Mouse (Mus musculus) MEL (cell line): ENCODE measurements around the gene Mitf. TPM values are rescaled to one million over a fixed set of nuclear protein-coding genes. Genes with fewer than 3 reads are reported as not detected.

Experiments used
- DNase-seq: peaks from one replicate; pipeline ENCODE4 v3.0.0; 2011; ENCODE audit warnings: low read depth, low spot score
- H3K27ac ChIP-seq: 2 replicates; pipeline ENCODE4 v1.5.1; 2012; ENCODE audit warnings: low read depth, mild to moderate bottlenecking, control low read depth, low read length, moderate library complexity; ENCODE audit not compliant: control insufficient read depth
- H3K27me3 ChIP-seq, 2 experiments: fragments of 150-350 bp in 1 of 2; sonication (generic) in 1 of 2; 2 replicates each; pipeline ENCODE4 v1.6.1; 2012; ENCODE audit warnings: low read length in 2 of 2, mild to moderate bottlenecking in 2 of 2, improper control_type of control experiment in 1 of 2, moderate library complexity in 1 of 2; ENCODE audit not compliant: insufficient read depth in 2 of 2, control insufficient read depth in 1 of 2
- H3K36me3 ChIP-seq, 2 experiments: 2 replicates each; pipeline ENCODE4 v1.6.1; 2012 to 2014; ENCODE audit warnings: low read length in 2 of 2, improper control_type of control experiment in 1 of 2, inconsistent platforms in 1 of 2, mild to moderate bottlenecking in 1 of 2; ENCODE audit not compliant: insufficient read depth in 2 of 2, control insufficient read depth in 1 of 2
- H3K4me1 ChIP-seq, 2 experiments: fragments of 150-350 bp in 1 of 2; sonication (generic) in 1 of 2; 2 replicates each; pipeline ENCODE4 v1.6.1; 2012; ENCODE audit warnings: low read length in 2 of 2, improper control_type of control experiment in 1 of 2, mild to moderate bottlenecking in 1 of 2; ENCODE audit not compliant: insufficient read depth in 2 of 2, control insufficient read depth in 1 of 2
- H3K4me3 ChIP-seq, 2 experiments: fragments of 150-350 bp in 1 of 2; sonication (generic) in 1 of 2; 2 replicates each; pipeline ENCODE4 v1.5.1; 2012; ENCODE audit warnings: low read depth in 2 of 2, low read length in 2 of 2, mild to moderate bottlenecking in 2 of 2, moderate library complexity in 2 of 2, control low read depth in 1 of 2, improper control_type of control experiment in 1 of 2; ENCODE audit not compliant: control insufficient read depth in 1 of 2, insufficient read depth in 1 of 2
- H3K79me2 ChIP-seq: 2 replicates; pipeline ENCODE4 v1.6.1; 2012; ENCODE audit warnings: mild to moderate bottlenecking, low read length, moderate library complexity; ENCODE audit not compliant: control insufficient read depth, poor library complexity, insufficient read depth
- H3K9ac ChIP-seq: 2 replicates; pipeline ENCODE4 v1.6.1; 2012; ENCODE audit warnings: low read depth, mild to moderate bottlenecking, control low read depth, low read length, moderate library complexity; ENCODE audit not compliant: control insufficient read depth, poor library complexity, severe bottlenecking
- H3K9me3 ChIP-seq: fragments of 150-350 bp; sonication (generic); replicated peaks from 2 replicates; pipeline ENCODE4 v1.6.1; 2012; ENCODE audit warnings: mild to moderate bottlenecking, low read length, improper control_type of control experiment, moderate library complexity; ENCODE audit not compliant: insufficient read depth
- CHD1 ChIP-seq: IDR thresholded peaks from 2 replicates; pipeline ENCODE4 v1.6.1; 2012; ENCODE audit warnings: low read depth, mild to moderate bottlenecking, inconsistent platforms, low read length, improper control_type of control experiment
- CHD2 ChIP-seq: IDR thresholded peaks from 2 replicates; pipeline ENCODE4 v1.6.1; 2011; ENCODE audit warnings: low read length, improper control_type of control experiment
- CTCF ChIP-seq, 3 experiments: IDR thresholded peaks in 2 of 3; conservative IDR thresholded peaks in 1 of 3; 2 replicates each; pipeline ENCODE4 v1.5.1; 2011 to 2012; ENCODE audit warnings: low read length in 3 of 3, low read depth in 2 of 3, mild to moderate bottlenecking in 2 of 3, improper control_type of control experiment in 1 of 3, inconsistent platforms in 1 of 3, mixed read lengths in 1 of 3, moderate library complexity in 1 of 3; ENCODE audit not compliant: control insufficient read depth in 1 of 3, insufficient read depth in 1 of 3, poor library complexity in 1 of 3, severe bottlenecking in 1 of 3
- E2F4 ChIP-seq: IDR thresholded peaks from 2 replicates; pipeline ENCODE4 v1.6.1; 2011; ENCODE audit warnings: low read depth, low read length, improper control_type of control experiment, borderline replicate concordance
- EP300 ChIP-seq, 2 experiments: IDR thresholded peaks; 2 replicates each; pipeline ENCODE4 v1.6.1; 2011; ENCODE audit warnings: improper control_type of control experiment in 2 of 2, low read length in 2 of 2, low read depth in 1 of 2, mild to moderate bottlenecking in 1 of 2
- ETS1 ChIP-seq: IDR thresholded peaks from 2 replicates; pipeline ENCODE4 v1.6.1; 2012; ENCODE audit warnings: low read depth, mild to moderate bottlenecking, inconsistent platforms, low read length, improper control_type of control experiment, moderate library complexity
- GABPA ChIP-seq: IDR thresholded peaks from 2 replicates; pipeline ENCODE4 v1.6.1; 2012; ENCODE audit warnings: low read depth, mild to moderate bottlenecking, inconsistent platforms, low read length, improper control_type of control experiment, moderate library complexity
- JUND ChIP-seq: IDR thresholded peaks from 2 replicates; pipeline ENCODE4 v1.6.1; 2011; ENCODE audit warnings: low read depth, mild to moderate bottlenecking, improper control_type of control experiment, low read length
- MAFK ChIP-seq: IDR thresholded peaks from 2 replicates; pipeline ENCODE4 v1.6.1; 2011; ENCODE audit warnings: low read depth, mild to moderate bottlenecking, low read length, improper control_type of control experiment, borderline replicate concordance
- MAX ChIP-seq: IDR thresholded peaks from 2 replicates; pipeline ENCODE4 v1.6.1; 2011; ENCODE audit warnings: low read length, improper control_type of control experiment
- MXI1 ChIP-seq: IDR thresholded peaks from 2 replicates; pipeline ENCODE4 v1.6.1; 2011; ENCODE audit warnings: mild to moderate bottlenecking, low read depth, low read length, improper control_type of control experiment
- MYC ChIP-seq: IDR thresholded peaks from 2 replicates; pipeline ENCODE4 v1.6.1; 2011; ENCODE audit warnings: low read depth, mild to moderate bottlenecking, low read length, improper control_type of control experiment, moderate library complexity
- NELFE ChIP-seq: IDR thresholded peaks from 2 replicates; pipeline ENCODE4 v1.6.1; 2011; ENCODE audit warnings: low read depth, low read length, improper control_type of control experiment
- NRF1 ChIP-seq: IDR thresholded peaks from 2 replicates; pipeline ENCODE4 v1.6.1; 2014; ENCODE audit warnings: low read depth, mild to moderate bottlenecking, inconsistent platforms, low read length, improper control_type of control experiment, moderate library complexity; ENCODE audit not compliant: poor library complexity, insufficient read depth, severe bottlenecking
- POLR2AphosphoS2 ChIP-seq: IDR thresholded peaks from 2 replicates; pipeline ENCODE4 v1.6.1; 2011; ENCODE audit warnings: low read length, improper control_type of control experiment
- RCOR1 ChIP-seq: IDR thresholded peaks from 2 replicates; pipeline ENCODE4 v1.6.1; 2012; ENCODE audit warnings: low read depth, mild to moderate bottlenecking, inconsistent platforms, low read length, improper control_type of control experiment
- SMC3 ChIP-seq: IDR thresholded peaks from 2 replicates; pipeline ENCODE4 v1.6.1; 2011; ENCODE audit warnings: low read depth, low read length, improper control_type of control experiment
- TAL1 ChIP-seq: IDR thresholded peaks from 2 replicates; pipeline ENCODE4 v1.6.1; 2012; ENCODE audit warnings: mild to moderate bottlenecking, inconsistent platforms, low read length, moderate library complexity, mixed read lengths
- TCF12 ChIP-seq: IDR thresholded peaks from 2 replicates; pipeline ENCODE4 v1.6.1; 2014; ENCODE audit warnings: low read depth, mild to moderate bottlenecking, inconsistent platforms, low read length, improper control_type of control experiment, moderate library complexity
- polyA plus RNA-seq, 2 experiments: library from polyadenylated mRNA; stranded (reverse) in 1 of 2; unstranded in 1 of 2; fragments of >175 nt in 1 of 2; fragments of >200 nt in 1 of 2; gene quantifications; 2 replicates each; pipeline versions ENCODE4 v1.2.1 to v1.2.4; 2012; ENCODE audit warnings: low replicate concordance in 2 of 2, low read depth in 1 of 2; ENCODE audit not compliant: insufficient read length in 2 of 2, insufficient read depth in 1 of 2, missing spikeins in 1 of 2
- total RNA-seq: library from RNA; depleted of rRNA; stranded (reverse); fragments of 300-350 nt; gene quantifications from 2 replicates; pipeline ENCODE4 v1.2.3, GENCODE M21; 2012

Mitf gene
- total and polyA plus RNA-seq, 3 experiments = 1.8 to 2.1 TPM; not detected in 1

DNA sequence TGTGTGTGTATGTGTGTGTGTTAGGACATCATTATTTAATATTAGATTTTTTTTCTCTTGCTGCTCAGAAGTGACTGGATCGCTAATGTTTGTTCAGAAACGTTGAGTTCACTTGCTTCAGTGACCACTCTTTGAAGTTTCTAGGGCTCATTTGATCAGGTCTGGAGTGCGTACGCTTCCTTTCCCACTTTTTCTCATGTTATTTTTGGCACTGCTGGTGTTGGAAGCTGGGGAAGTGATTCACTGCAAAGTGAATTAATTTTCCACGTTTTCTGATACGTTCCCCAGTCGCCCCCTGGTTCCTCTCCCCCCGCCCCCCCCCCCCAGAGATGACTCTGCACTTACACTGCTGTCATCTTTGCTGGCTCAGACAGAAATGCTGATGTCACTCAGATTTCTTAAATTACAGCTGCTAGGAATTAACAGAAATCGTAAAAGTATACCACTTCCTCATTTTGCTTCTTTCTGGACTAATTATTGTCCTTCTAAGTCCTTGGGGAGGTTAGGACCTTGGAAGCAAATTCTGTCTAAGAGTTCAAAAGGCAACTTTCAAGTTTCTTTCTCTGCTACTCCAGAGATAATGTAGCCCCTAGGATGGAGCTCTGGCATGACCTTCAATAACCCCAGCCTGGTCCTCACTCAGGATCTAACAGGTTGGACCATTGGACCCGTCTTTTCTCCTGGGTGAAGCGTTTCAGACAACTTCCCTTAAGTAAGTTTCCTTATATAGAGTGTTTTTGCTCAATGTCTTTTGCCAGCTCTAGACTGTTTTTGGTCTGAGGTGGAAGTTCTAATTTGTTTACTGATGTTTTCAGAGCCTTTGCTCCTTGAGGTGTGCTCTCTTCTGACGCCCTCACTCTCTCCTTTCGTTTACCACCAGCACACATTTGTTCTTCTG is 22.2 kb downstream of the Mitf start:
- Histone ChIP-seq H3K27me3 (no peaks in the 10 kb centered on the region), H3K9ac (no peak overlapping the region), H3K4me3 (no peak overlapping the region), H3K9me3 (no peaks in the 10 kb centered on the region), H3K79me2 (no peaks in the 10 kb centered on the region), H3K27ac (no peak overlapping the region), H3K4me1 (peaks cover 0 to 6% of the 10 kb centered on the region in 2 experiments; a peak in 2 of 4 replicates), H3K36me3 (peaks cover 0 to 5% of the 10 kb centered on the region in 2 experiments; a peak in 2 of 4 replicates)
- TF ChIP-seq EP300 (IDR thresholded peaks at IDR 0.05; ENCODE audit: low read depth in 1 of 2, low read length in 2 of 2) (peak in 1 of 2 experiments; percentile 38; a peak in 1 of 4 replicates), SMC3 (no peak), CTCF (IDR thresholded peaks at IDR 0.05 in 2 of 3, conservative IDR thresholded peaks at IDR 0.05 in 1 of 3; ENCODE audit: control insufficient read depth in 1 of 3, insufficient read depth in 1 of 3, low read depth in 2 of 3, low read length in 3 of 3, poor library complexity in 1 of 3, severe bottlenecking in 1 of 3) (no peak), ETS1 (peak; percentile 92), MAFK (peak; percentile 64; the same call in 1 of the 2 replicates), RCOR1 (peak; percentile 55; the same call in 1 of the 2 replicates), TCF12 (no peak)
- peak; percentile 67 for DNase-seq

GRCm38 (mm10) chr6:97832501-97832900 is 25.6 kb downstream of the Mitf start:
- TF ChIP-seq MAX (no peak), MXI1 (no peak), JUND (no peak), POLR2AphosphoS2 (no peak), NRF1 (no peak), CHD2 (no peak), GABPA (no peak), MAFK (no peak), MYC (no peak), NELFE (no peak), ETS1 (no peak), E2F4 (no peak), SMC3 (no peak), TAL1 (no peak), RCOR1 (no peak), CTCF (IDR thresholded peaks at IDR 0.05 in 2 of 3, conservative IDR thresholded peaks at IDR 0.05 in 1 of 3; ENCODE audit: control insufficient read depth in 1 of 3, insufficient read depth in 1 of 3, low read depth in 2 of 3, low read length in 3 of 3, poor library complexity in 1 of 3, severe bottlenecking in 1 of 3) (no peak), CHD1 (no peak)
- Histone ChIP-seq H3K4me1 (peaks cover 0 to 6% of the 10 kb centered on the region in 2 experiments; a peak in 2 of 4 replicates), H3K27ac (no peak overlapping the region), H3K36me3 (peaks cover 0 to 5% of the 10 kb centered on the region in 2 experiments; a peak in 2 of 4 replicates), H3K79me2 (no peaks in the 10 kb centered on the region), H3K4me3 (no peak overlapping the region), H3K27me3 (no peaks in the 10 kb centered on the region), H3K9ac (no peak overlapping the region), H3K9me3 (no peaks in the 10 kb centered on the region)
- no peak for DNase-seq
